Mouse (Mus musculus) hindlimb bud, embryonic 11.5 days (tissue): ENCODE measurements around the gene Cyp4f40.
"Not testable (repeated sequence)": the region's sequence is repeated elsewhere in the genome, so short reads cannot be mapped to it uniquely, and the experiment has no call there.

Experiments
- DNase-seq: peaks from one replicate; pipeline ENCODE4 v3.0.0-alpha.2; 2012; ENCODE audit warnings: low read depth, low spot score; ENCODE audit errors: extremely low spot score

Gene Cyp4f40

GRCm38 (mm10) chr17:32702826-32703225, 44.1 kb downstream of the Cyp4f40 start:
- no peak for DNase-seq

GRCm38 (mm10) chr17:32710541-32710940, 51.8 kb downstream of the Cyp4f40 start:
- DNase-seq: not testable (repeated sequence)

GRCm38 (mm10) chr17:32722151-32722550, 63.5 kb downstream of the Cyp4f40 start:
- DNase-seq: not testable (repeated sequence)

GRCm38 (mm10) chr17:32722771-32723170, 64.1 kb downstream of the Cyp4f40 start:
- DNase-seq: no peak

- DNase-seq: not testable (repeated sequence)
These were observed 67.7 kb downstream of the Cyp4f40 start for GRCm38 (mm10) chr17:32726360-32726759.
